Mouse (Mus musculus) limb, embryonic 13.5 days (tissue): Measurements from ENCODE around the gene Shd. TPM values are rescaled to one million over a fixed set of nuclear protein-coding genes. Genes with fewer than 3 reads are reported as not detected.
A peak's percentile ranks its signal among the peaks of the same experiment; 100 is the strongest.

Experiments used
- ATAC-seq: fragments of 200-750 bp; cut with Nextera tagmentation; 2 replicates; pipeline ENCODE4 v1.8.0; 2017; ENCODE audit warnings: low read depth, moderate number of reproducible peaks, moderate TSS enrichment; ENCODE audit not compliant: low FRiP score
- H3K27ac ChIP-seq: fragments of 300-500 bp; sonication (generic); 2 replicates; pipeline ENCODE4 v1.5.1; 2015; ENCODE audit warnings: inconsistent platforms, mild to moderate bottlenecking, moderate library complexity
- H3K27me3 ChIP-seq: fragments of 300-500 bp; sonication (generic); 2 replicates; pipeline ENCODE4 v1.6.1; 2015; ENCODE audit warnings: mild to moderate bottlenecking, inconsistent platforms
- H3K36me3 ChIP-seq: fragments of 300-500 bp; sonication (generic); 2 replicates; pipeline ENCODE4 v1.6.1; 2015; ENCODE audit warnings: inconsistent platforms, mild to moderate bottlenecking, moderate library complexity
- H3K4me1 ChIP-seq: fragments of 300-500 bp; sonication (generic); 2 replicates; pipeline ENCODE4 v1.6.1; 2015; ENCODE audit warnings: inconsistent platforms
- H3K4me2 ChIP-seq: fragments of 300-500 bp; sonication (generic); replicated peaks from 2 replicates; pipeline ENCODE4 v1.6.1; 2015; ENCODE audit warnings: inconsistent platforms, mild to moderate bottlenecking, moderate library complexity
- H3K4me3 ChIP-seq: fragments of 300-500 bp; sonication (generic); 2 replicates; pipeline ENCODE4 v1.5.1; 2015; ENCODE audit warnings: moderate library complexity, mild to moderate bottlenecking, inconsistent platforms
- H3K9ac ChIP-seq: fragments of 300-500 bp; sonication (generic); 2 replicates; pipeline ENCODE4 v1.6.1; 2015; ENCODE audit warnings: mild to moderate bottlenecking, inconsistent platforms
- H3K9me3 ChIP-seq: fragments of 300-500 bp; sonication (generic); 2 replicates; pipeline ENCODE4 v1.6.1; 2016; ENCODE audit warnings: inconsistent platforms
- WGBS: fragments of 180-500 bp; shearing (Covaris S2); methylation state at CpG from one replicate; pipeline ENCODE4 v1.1.7; 2015; 5-methylcytosine and 5-hydroxymethylcytosine counted together
- polyA plus RNA-seq: library from polyadenylated mRNA; unstranded; fragments of >200 nt; fragmentation: Nextera tagmentation; extraction: Ambion mirVana; gene quantifications from 2 replicates; pipeline ENCODE4 v1.2.1, GENCODE M21; 2015

Gene Shd
- polyA plus RNA-seq, 1 experiment from 2014 or later, result 50.4 TPM

DNA sequence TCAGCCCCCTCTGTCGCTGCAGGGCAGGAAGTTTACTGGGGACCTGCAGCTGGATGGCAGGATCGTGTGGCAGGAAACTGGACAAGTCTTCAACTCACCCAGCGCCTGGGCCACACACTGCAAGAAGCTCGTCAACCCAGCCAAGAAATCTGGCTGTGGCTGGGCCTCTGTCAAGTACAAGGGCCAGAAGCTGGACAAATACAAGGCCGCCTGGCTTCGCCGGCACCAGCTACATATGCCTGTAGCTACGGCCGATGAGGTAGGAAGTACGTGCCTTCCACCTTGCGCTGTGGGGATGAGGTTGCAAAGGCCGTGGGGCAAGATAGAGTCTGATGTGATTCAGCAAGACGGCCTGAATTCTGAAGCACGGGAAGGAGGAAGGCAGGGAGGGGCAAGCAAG, 40.0 kb downstream of the Shd start:
- peaks cover 24% of the 10 kb centered on the region for H3K4me1 ChIP-seq
- peaks cover 2% of the 10 kb centered on the region; the same call in 1 of the 2 replicates for H3K27me3 ChIP-seq
- H3K4me3 ChIP-seq, result peak overlapping the region; percentile 84
- peak overlapping the region; percentile 86 for H3K9ac ChIP-seq
- no peak for ATAC-seq
- no peak overlapping the region for H3K27ac ChIP-seq
- H3K36me3 ChIP-seq, result peaks cover 43% of the 10 kb centered on the region
- no peaks in the 10 kb centered on the region for H3K9me3 ChIP-seq
- WGBS, result 65% methylated on average over 14 of the region's 14 CpGs
- peak overlapping the region; percentile 99 for H3K4me2 ChIP-seq

DNA sequence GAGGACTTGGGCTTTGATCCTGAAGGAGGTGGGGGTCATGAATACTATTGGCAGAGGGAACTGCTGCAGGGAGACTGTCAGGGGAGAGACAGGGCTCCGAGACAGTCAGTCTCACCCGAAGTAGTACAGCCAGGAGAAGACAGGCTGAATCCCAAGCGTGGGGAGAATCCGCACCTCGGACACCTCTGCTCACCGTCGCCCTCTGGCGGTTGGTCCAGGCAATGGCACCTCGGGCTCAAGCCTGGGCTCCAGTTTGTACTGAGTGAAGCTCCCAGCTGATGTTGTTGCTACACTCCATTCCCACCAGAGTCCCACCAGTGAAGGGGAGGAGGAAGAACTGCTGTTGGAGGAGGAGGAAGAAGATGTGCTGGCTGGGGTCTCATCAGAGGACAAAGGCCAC, 40.4 kb downstream of the Shd start:
- WGBS, result 8% methylated on average over 9 of the region's 9 CpGs

DNA sequence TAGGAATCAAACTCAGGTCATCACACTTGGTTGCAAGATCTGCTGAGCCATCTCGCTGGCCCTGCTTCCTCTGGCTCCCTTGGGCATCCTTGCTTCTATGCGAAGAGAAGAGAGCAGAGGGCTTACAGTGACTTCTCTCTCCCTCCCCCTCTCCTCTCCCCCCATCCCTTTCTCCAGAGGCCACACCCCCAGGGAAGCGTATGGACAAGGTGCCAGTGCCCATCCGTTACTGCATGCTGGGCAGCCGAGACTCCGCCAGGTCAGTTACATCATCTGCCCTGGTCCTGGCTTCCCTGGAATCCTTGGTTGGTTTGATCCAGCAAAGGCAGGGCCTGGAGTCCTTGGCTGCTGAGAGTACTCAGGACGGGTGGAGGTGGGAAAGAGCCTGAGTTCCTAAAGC, 41.2 kb downstream of the Shd start:
- Histone ChIP-seq H3K4me3 (no peak overlapping the region), H3K9ac (no peak overlapping the region), H3K27me3 (no peaks in the 10 kb centered on the region), H3K4me2 (no peak overlapping the region), H3K27ac (no peak overlapping the region), H3K4me1 (peaks cover 24% of the 10 kb centered on the region), H3K36me3 (peaks cover 54% of the 10 kb centered on the region), H3K9me3 (no peaks in the 10 kb centered on the region)
- no peak for ATAC-seq
- WGBS, result 84% methylated on average over 7 of the region's 7 CpGs

More for the DNA sequence above, 40.4 kb downstream of the Shd start:
- Histone ChIP-seq H3K4me3 (peak overlapping the region; percentile 84), H3K9me3 (no peaks in the 10 kb centered on the region), H3K4me1 (peaks cover 24% of the 10 kb centered on the region), H3K27me3 (no peaks in the 10 kb centered on the region), H3K36me3 (peaks cover 47% of the 10 kb centered on the region), H3K9ac (peak overlapping the region; percentile 86), H3K27ac (no peak overlapping the region), H3K4me2 (peak overlapping the region; percentile 99)
- no peak for ATAC-seq

DNA sequence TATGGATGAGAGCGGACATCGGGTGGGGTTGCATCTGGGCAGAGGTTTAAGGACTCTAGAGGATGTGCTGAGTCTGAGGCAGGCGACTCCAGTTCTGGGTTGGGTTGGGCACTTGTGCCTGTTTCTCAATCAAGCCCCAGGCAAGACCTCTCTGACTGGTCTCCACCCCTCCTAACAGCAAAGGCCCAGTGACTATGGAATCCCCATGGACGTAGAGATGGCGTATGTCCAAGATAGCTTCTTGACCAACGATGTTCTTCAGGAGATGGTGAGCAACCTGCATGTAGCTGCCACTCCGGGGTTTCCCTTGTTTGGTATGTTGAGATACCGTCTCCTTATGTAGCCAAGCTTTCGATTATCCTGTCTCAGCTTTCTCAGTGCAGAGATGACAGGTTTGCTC, 45.0 kb downstream of the Shd start:
- Histone ChIP-seq H3K27ac (no peak overlapping the region), H3K9ac (no peak overlapping the region), H3K27me3 (no peaks in the 10 kb centered on the region), H3K4me1 (peaks cover 8% of the 10 kb centered on the region), H3K4me2 (no peak overlapping the region), H3K4me3 (no peak overlapping the region), H3K9me3 (no peaks in the 10 kb centered on the region), H3K36me3 (peaks cover 93% of the 10 kb centered on the region)
- ATAC-seq, result no peak
- 95% methylated on average over 9 of the region's 9 CpGs for WGBS

DNA sequence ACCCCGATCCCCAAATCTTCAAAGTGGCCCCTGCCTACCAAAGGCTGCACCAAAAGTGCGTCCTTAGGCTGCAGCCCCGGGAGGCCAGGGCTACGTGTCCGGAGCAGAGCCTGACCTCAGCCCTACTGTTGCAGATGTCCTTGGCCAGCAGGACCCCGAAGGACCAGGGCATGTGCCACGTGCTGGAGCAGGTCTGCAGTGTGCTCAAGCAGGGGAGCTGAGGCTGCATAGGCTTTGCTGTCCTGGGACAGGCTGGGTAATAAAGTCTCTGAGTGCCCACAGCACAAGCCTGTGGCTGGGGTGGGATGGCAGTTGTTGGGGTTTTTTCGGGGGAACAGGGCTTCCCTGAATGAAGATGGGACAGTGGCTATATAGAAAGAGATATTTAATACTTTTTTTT, 46.1 kb downstream of the Shd start:
- no peak overlapping the region for H3K4me2 ChIP-seq
- no peaks in the 10 kb centered on the region for H3K4me1 ChIP-seq
- no peaks in the 10 kb centered on the region for H3K9me3 ChIP-seq
- peaks cover 94% of the 10 kb centered on the region for H3K36me3 ChIP-seq
- WGBS, result 87% methylated on average over 8 of the region's 8 CpGs
- no peak overlapping the region for H3K9ac ChIP-seq
- H3K27me3 ChIP-seq, result no peaks in the 10 kb centered on the region
- H3K4me3 ChIP-seq, result no peak overlapping the region
- no peak for ATAC-seq
- H3K27ac ChIP-seq, result no peak overlapping the region

DNA sequence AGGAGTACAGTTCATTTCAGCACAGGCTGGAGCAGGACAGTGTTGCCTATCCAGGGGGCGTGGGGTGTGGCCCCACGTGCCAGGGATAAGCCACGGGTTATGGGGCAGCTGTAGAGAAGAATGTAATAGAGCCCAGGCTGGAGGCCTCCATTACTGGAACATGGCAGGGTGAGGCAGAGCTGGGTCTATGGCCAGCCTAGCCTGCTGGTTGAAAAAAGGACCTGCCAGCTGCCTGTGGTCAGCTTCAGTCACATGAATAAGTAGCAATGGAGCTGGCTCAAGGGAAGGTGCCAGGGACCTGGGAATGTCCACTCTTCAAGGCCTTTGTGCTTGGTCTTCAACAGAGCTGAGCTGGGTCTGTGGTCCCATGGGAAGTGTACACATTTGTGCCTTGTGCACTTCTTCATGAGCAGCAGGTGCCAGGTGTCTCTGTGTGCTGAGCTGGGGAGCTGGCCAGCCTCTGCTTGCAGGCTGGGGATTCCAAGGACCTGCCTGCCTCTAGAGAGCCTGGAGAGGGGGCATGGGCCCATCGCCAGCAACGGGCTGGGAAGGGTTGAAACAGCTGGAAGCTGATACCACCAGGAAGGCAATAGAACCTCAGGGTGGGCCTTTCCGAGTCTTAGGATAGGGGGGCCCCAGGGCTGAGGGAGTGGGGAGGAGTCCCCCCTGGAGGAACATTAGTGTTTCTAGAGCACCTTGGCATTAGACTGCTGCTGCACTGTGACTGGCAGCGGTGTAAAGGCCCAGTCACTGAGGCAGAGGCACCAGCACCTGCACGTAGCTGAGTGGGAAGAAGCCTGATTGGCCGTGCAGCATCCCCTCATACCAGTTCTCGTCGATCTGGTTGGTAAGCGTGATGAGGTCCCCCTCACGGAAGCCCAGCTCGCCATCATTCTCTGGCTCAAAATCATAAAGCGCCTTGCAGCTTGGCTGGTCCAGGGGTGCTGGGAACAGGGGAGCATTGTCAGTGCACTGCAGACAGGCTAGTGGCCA, 46.8 kb downstream of the Shd start:
- no peaks in the 10 kb centered on the region for H3K27me3 ChIP-seq
- peaks cover 92% of the 10 kb centered on the region for H3K36me3 ChIP-seq
- no peaks in the 10 kb centered on the region for H3K9me3 ChIP-seq
- H3K27ac ChIP-seq, result no peak overlapping the region
- H3K4me3 ChIP-seq, result no peak overlapping the region
- H3K9ac ChIP-seq, result no peak overlapping the region
- no peak for ATAC-seq
- no peak overlapping the region for H3K4me2 ChIP-seq
- 0 out of 2 replicates have a peak, but pooled peaks cover 3% of the 10 kb centered on the region for H3K4me1 ChIP-seq
- WGBS, result 81% methylated on average over 15 of the region's 15 CpGs

DNA sequence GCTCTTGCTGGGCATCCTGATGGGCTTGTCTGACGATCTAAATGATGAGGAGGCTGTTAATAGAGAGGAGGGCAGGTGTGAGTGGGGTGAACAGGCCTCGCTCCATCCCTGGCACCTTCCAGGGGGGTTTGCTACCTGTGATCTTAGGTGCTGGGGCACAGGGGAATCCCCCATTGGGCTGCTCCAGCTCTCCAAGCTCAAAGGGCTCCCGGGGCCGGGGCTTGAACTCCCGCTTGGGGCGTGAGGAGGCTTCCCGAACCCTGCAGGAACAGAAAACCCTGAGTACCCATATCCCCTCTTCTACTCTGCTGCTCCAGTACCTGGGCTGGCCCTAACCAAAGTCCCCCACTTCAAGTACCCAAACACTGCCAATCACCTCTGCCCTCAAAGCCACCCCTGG, 47.6 kb downstream of the Shd start:
- no peak for ATAC-seq
- Histone ChIP-seq H3K27me3 (no peaks in the 10 kb centered on the region), H3K36me3 (peaks cover 86% of the 10 kb centered on the region), H3K4me2 (no peak overlapping the region), H3K27ac (no peak overlapping the region), H3K9ac (0 out of 2 replicates have a peak overlapping the region, but pooled peaks have one; percentile 31), H3K9me3 (no peaks in the 10 kb centered on the region), H3K4me3 (no peak overlapping the region), H3K4me1 (0 out of 2 replicates have a peak, but pooled peaks cover 3% of the 10 kb centered on the region)
- WGBS, result 92% methylated on average over 7 of the region's 7 CpGs

DNA sequence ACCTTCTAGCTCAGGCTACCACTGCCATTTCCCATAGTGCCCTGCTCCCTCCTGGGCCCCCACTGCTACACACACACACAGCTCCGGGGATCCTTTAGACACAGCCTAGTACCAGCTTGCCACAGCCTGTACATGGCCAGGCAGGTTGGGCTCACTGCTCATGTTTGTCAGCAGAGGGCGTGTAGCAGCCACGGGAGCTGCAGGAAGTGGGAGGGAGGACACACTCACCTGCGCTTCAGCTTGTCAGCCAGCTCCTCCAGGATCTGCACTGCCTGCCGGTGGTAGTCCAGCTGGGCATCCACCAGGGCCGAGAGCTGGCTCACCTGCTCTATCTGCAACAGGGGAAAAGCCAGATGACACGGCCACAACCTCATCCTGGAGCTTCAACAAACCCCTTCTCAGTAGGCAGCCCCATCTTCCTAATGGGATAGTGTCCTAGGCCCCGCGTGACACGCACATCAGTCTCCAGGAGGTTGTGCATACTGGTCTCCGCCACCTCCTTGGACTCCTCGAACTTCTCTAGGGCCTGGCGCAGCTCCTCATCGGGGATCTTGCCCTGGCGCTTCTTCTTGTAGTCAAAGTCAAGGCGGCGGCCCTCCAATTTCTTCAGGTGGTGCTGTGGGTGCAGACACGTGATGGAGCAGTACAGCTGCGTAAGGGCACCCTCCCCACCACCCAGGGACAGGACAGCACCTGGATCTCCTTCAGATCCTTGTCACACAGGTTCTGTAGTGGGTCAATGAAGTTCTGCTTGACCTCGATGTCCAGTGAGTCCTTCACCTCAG, 48.3 kb downstream of the Shd start:
- no peaks in the 10 kb centered on the region for H3K27me3 ChIP-seq
- H3K4me3 ChIP-seq, result no peak overlapping the region
- no peak overlapping the region for H3K4me2 ChIP-seq
- 0 out of 2 replicates have a peak, but pooled peaks cover 3% of the 10 kb centered on the region for H3K4me1 ChIP-seq
- no peaks in the 10 kb centered on the region for H3K9me3 ChIP-seq
- H3K9ac ChIP-seq, result 0 out of 2 replicates have a peak overlapping the region, but pooled peaks have one; percentile 31
- ATAC-seq, result 0 out of 2 replicates have a peak, but pooled peaks have one; percentile 22
- H3K36me3 ChIP-seq, result peaks cover 86% of the 10 kb centered on the region
- WGBS, result 79% methylated on average over 20 of the region's 20 CpGs
- H3K27ac ChIP-seq, result no peak overlapping the region

DNA sequence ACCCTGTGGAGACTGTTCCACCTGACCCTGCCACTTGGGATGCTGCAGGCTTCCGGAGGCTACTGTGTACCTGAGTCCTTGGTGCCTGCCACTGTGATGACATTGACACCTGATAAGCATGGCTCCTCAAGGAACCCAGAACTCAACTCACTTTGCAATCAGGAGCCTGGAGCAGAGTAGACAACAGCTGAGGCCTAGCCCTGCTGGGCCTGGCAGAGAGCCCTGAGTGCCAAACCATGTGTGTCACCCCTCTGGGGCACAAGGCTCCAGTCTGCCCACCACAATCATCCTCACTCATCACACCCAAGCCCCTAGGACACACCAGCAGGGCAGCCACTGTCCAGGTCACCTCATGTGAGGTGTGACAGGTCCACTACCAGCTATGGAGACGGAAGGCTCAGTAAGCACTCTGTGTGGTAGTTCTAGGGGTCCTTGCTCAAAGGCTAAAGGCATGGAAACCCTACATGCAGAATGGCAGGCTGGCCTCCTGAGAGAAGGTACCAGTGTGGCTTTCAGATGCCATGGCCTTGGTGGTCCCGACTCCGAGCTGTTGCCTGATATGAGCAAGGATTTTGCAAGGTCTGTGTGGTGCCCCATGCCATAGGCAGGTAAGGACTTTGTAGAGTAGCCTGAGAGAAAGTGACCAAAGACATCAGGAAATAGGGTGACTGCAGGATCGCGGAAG, 50.3 kb downstream of the Shd start:
- Histone ChIP-seq H3K36me3 (peaks cover 84% of the 10 kb centered on the region), H3K4me2 (no peak overlapping the region)
- ATAC-seq, result no peak

DNA sequence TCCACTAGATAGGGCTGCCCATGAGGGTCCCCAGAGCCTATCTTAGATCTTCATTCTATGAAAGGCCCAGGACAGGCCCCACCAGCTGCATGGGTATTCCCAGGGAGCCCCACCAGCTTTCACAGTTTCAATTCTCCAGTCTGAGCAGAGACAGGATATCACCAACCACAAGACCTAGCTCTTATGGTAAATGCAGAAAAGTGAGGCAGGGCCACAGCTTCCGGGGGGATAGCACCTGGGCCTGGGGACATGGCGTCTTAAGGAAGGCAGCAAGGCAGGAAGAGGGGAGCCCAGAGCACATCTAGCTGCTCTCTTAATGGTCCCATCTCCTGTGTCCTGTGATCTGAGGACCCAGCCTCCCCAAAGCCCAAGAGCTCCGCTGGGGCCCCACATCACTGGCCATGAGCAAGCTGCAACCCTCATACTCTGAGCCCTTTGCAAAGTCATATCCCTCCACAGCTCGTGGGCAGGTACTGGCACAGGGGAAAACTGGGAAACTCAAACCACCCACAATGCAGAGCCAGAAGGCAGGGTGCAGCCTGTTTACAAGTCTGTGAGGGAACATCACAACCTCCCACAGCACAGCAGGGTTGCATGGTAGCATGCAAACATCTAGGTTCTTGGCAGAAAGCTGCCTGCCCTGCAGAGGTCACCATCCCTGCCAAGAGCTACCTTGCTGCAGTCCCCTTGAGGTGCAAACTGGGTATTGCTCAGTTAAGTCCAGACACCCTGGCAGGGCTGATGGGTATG, 51.1 kb downstream of the Shd start:
- WGBS, result 79% methylated on average over 4 of the region's 4 CpGs
- H3K4me1 ChIP-seq, result 0 out of 2 replicates have a peak, but pooled peaks cover 5% of the 10 kb centered on the region
- no peak overlapping the region for H3K27ac ChIP-seq
- H3K9ac ChIP-seq, result no peak overlapping the region
- no peaks in the 10 kb centered on the region for H3K27me3 ChIP-seq
- H3K4me2 ChIP-seq, result no peak overlapping the region
- H3K9me3 ChIP-seq, result no peaks in the 10 kb centered on the region
- H3K4me3 ChIP-seq, result no peak overlapping the region
- ATAC-seq, result no peak
- peaks cover 76% of the 10 kb centered on the region for H3K36me3 ChIP-seq

More for the DNA sequence above, 50.3 kb downstream of the Shd start:
- Histone ChIP-seq H3K9me3 (no peaks in the 10 kb centered on the region), H3K9ac (no peak overlapping the region), H3K4me3 (no peak overlapping the region), H3K27ac (no peak overlapping the region), H3K27me3 (no peaks in the 10 kb centered on the region), H3K4me1 (0 out of 2 replicates have a peak, but pooled peaks cover 5% of the 10 kb centered on the region)
- WGBS, result 91% methylated on average over 6 of the region's 6 CpGs
